Mouse (Mus musculus) heart, embryonic 12.5 days (tissue): ENCODE measurements around the gene Tmem79. TPM values are rescaled to one million over a fixed set of nuclear protein-coding genes. Genes with fewer than 3 reads are reported as not detected.
"Not testable (repeated sequence)": the region's sequence is repeated elsewhere in the genome, so short reads cannot be mapped to it uniquely, and the experiment has no call there.

Experiments
- ATAC-seq: fragments of 200-750 bp; cut with Nextera tagmentation; 2 replicates; pipeline ENCODE4 v1.8.0; 2017; ENCODE audit warnings: moderate TSS enrichment, moderate library complexity; ENCODE audit not compliant: insufficient number of reproducible peaks, low FRiP score
- H3K27ac ChIP-seq: fragments of 300-500 bp; sonication (generic); 2 replicates; pipeline ENCODE4 v1.5.1; 2016; ENCODE audit warnings: mild to moderate bottlenecking, moderate library complexity; ENCODE audit not compliant: poor library complexity, severe bottlenecking
- H3K27me3 ChIP-seq: fragments of 300-500 bp; sonication (generic); replicated peaks from 2 replicates; pipeline ENCODE4 v1.6.1; 2016; ENCODE audit warnings: mild to moderate bottlenecking, moderate library complexity
- H3K36me3 ChIP-seq: fragments of 300-500 bp; sonication (generic); 2 replicates; pipeline ENCODE4 v1.6.1; 2016; ENCODE audit warnings: mild to moderate bottlenecking, moderate library complexity
- H3K4me1 ChIP-seq: fragments of 300-500 bp; sonication (generic); replicated peaks from 2 replicates; pipeline ENCODE4 v1.6.1; 2016; ENCODE audit warnings: mild to moderate bottlenecking
- H3K4me2 ChIP-seq: fragments of 300-500 bp; sonication (generic); 2 replicates; pipeline ENCODE4 v1.6.1; 2016; ENCODE audit warnings: mild to moderate bottlenecking, moderate library complexity
- H3K4me3 ChIP-seq: fragments of 300-500 bp; sonication (generic); 2 replicates; pipeline ENCODE4 v1.5.1; 2016; ENCODE audit warnings: mild to moderate bottlenecking
- H3K9ac ChIP-seq: fragments of 300-500 bp; sonication (generic); 2 replicates; pipeline ENCODE4 v1.6.1; 2016; ENCODE audit warnings: mild to moderate bottlenecking, moderate library complexity
- H3K9me3 ChIP-seq: fragments of 300-500 bp; sonication (generic); replicated peaks from 2 replicates; pipeline ENCODE4 v1.6.1; 2016; ENCODE audit warnings: mild to moderate bottlenecking, moderate library complexity
- WGBS: fragments of 180-500 bp; shearing (Covaris S2); methylation state at CpG from one replicate; pipeline ENCODE4 v1.1.7; 2016; 5-methylcytosine and 5-hydroxymethylcytosine counted together
- polyA plus RNA-seq: library from polyadenylated mRNA; unstranded; fragments of >200 nt; fragmentation: Nextera tagmentation; extraction: Ambion mirVana; gene quantifications from 2 replicates; pipeline ENCODE4 v1.2.1, GENCODE M21; 2016

Gene Tmem79
- polyA plus RNA-seq, 1 experiment from 2014 or later, result 1.9 TPM

- H3K4me2 ChIP-seq, result peak overlapping the region; percentile 77
- peak overlapping the region; percentile 97 for H3K27ac ChIP-seq
- no peak for ATAC-seq
- no peaks in the 10 kb centered on the region for H3K9me3 ChIP-seq
- H3K4me3 ChIP-seq, result peak overlapping the region; percentile 86
- peaks cover 14% of the 10 kb centered on the region for H3K4me1 ChIP-seq
- under 1% methylated on average over 30 of the region's 30 CpGs for WGBS
- H3K36me3 ChIP-seq, result peaks cover 31% of the 10 kb centered on the region
- peak overlapping the region; percentile 93 for H3K9ac ChIP-seq
- H3K27me3 ChIP-seq, result no peaks in the 10 kb centered on the region
Observed at GRCm38 (mm10) chr3:88297321-88297851, 38.6 kb downstream of the Tmem79 start.

- Histone ChIP-seq H3K27ac (peak within 1 kb of the TSS; percentile 97), H3K9me3 (no peaks in the 10 kb centered on the region), H3K4me2 (peak within 1 kb of the TSS; percentile 77), H3K36me3 (peaks cover 26% of the 10 kb centered on the region), H3K4me3 (peak within 1 kb of the TSS; percentile 86), H3K4me1 (peaks cover 14% of the 10 kb centered on the region), H3K27me3 (no peaks in the 10 kb centered on the region), H3K9ac (peak within 1 kb of the TSS; percentile 93)
- ATAC-seq, result peak; percentile 98
- under 1% methylated on average over 44 of the region's 44 CpGs for WGBS
Observed at GRCm38 (mm10) chr3:88296561-88297318, 39.2 kb downstream of the Tmem79 start, which contains the start of the genes Tsacc and Cct3. Gene Tsacc, minus strand, starts transcription at chr3:88296999. Gene Cct3, plus strand, starts transcription at chr3:88297116.

GRCm38 (mm10) chr3:88296110-88296560, 39.8 kb downstream of the Tmem79 start:
- no peaks in the 10 kb centered on the region for H3K27me3 ChIP-seq
- peak overlapping the region; percentile 71 for H3K4me2 ChIP-seq
- no peak for ATAC-seq
- H3K4me1 ChIP-seq, result peaks cover 14% of the 10 kb centered on the region
- H3K4me3 ChIP-seq, result peak overlapping the region; percentile 86
- peaks cover 20% of the 10 kb centered on the region for H3K36me3 ChIP-seq
- peak overlapping the region; percentile 94 for H3K27ac ChIP-seq
- H3K9me3 ChIP-seq, result no peaks in the 10 kb centered on the region
- 1% methylated on average over 12 of the region's 12 CpGs for WGBS
- H3K9ac ChIP-seq, result peak overlapping the region; percentile 68

GRCm38 (mm10) chr3:88295272-88295671, 40.7 kb downstream of the Tmem79 start:
- not testable (repeated sequence) for H3K9ac ChIP-seq, ATAC-seq
- WGBS, result 77% methylated on average over 1 of the region's 1 CpGs

GRCm38 (mm10) chr3:88291970-88292369, 44.0 kb downstream of the Tmem79 start:
- no peak overlapping the region for H3K4me2 ChIP-seq
- no peaks in the 10 kb centered on the region for H3K9me3 ChIP-seq
- H3K4me3 ChIP-seq, result no peak overlapping the region
- H3K27ac ChIP-seq, result no peak overlapping the region
- H3K4me1 ChIP-seq, result peaks cover 9% of the 10 kb centered on the region; the same call in 1 of the 2 replicates
- ATAC-seq, result no peak
- H3K27me3 ChIP-seq, result no peaks in the 10 kb centered on the region
- H3K36me3 ChIP-seq, result no peaks in the 10 kb centered on the region; the same call in 1 of the 2 replicates
- 59% methylated on average over 4 of the region's 4 CpGs for WGBS
- no peak overlapping the region for H3K9ac ChIP-seq

More at GRCm38 (mm10) chr3:88295272-88295671, 40.7 kb downstream of the Tmem79 start:
- peak overlapping the region; percentile 71; the same call in 1 of the 2 replicates for H3K4me2 ChIP-seq
- not testable (repeated sequence) for H3K4me3 ChIP-seq, H3K27ac ChIP-seq, H3K27me3 ChIP-seq, H3K9me3 ChIP-seq
- H3K36me3 ChIP-seq, result peaks cover 11% of the 10 kb centered on the region
- peaks cover 14% of the 10 kb centered on the region for H3K4me1 ChIP-seq

DNA sequence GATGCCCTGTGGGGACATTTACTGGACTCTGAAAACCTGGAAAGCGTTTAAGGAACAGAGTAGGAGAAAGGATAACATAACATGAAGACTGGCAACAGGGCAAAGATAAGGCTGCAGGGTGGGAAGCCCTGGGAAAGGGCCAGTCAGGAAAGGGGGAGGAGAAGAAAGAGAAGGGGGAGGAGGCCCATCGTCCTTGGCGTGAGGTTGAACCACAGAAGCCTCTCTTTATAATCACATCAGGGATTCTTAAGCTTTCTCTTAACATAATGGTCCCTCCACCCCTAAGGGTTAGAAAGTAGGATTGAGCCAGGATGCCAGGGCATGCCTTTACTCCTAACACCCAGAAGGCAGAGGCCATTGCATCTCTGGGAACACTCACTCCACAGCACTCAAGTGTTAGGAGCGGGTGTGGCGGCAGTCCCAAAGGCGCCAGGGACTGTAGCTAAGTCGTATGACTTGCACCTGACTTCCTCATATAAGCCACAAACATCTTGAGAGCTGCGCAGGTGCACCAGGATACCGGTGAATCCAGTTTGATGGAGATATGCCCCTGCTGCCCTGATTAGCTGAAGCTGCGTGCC, 47.7 kb downstream of the Tmem79 start:
- not testable (repeated sequence) for H3K27me3 ChIP-seq, H3K4me3 ChIP-seq, H3K9me3 ChIP-seq, H3K9ac ChIP-seq, H3K4me2 ChIP-seq, H3K4me1 ChIP-seq, H3K27ac ChIP-seq, ATAC-seq
- H3K36me3 ChIP-seq, result peaks cover 17% of the 10 kb centered on the region
- WGBS, result 67% methylated on average over 10 of the region's 10 CpGs

DNA sequence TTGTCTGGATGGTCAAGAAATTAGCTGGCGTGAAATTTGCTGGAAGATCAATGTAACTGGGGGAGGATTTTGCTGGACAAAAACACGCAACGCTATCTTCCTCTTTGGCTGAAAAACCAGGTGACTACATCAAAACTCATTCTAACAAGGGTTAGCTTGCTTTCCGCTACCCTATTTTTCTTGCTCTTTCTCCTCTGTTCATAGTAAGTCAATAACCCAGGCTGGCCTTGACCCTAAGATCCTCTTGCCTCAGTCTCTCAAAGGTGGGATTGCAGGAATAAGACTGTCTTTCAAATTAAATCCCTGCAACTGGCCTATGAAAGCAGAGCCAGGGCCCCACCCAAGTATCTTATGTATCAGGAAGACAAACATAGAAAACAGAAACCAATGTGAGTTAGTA, 48.8 kb downstream of the Tmem79 start, which contains the start of gene Gm38392:
Gene Gm38392, minus strand, starts transcription at position 101 of the 400 bp plus-strand sequence.
- no peak within 1 kb of the TSS for H3K4me2 ChIP-seq
- no peak within 1 kb of the TSS for H3K4me3 ChIP-seq
- peaks cover 3% of the 10 kb centered on the region; the same call in 1 of the 2 replicates for H3K9me3 ChIP-seq
- H3K36me3 ChIP-seq, result peaks cover 17% of the 10 kb centered on the region
- no peak for ATAC-seq
- H3K27me3 ChIP-seq, result no peaks in the 10 kb centered on the region
- H3K27ac ChIP-seq, result no peak within 1 kb of the TSS
- H3K4me1 ChIP-seq, result 0 out of 2 replicates have a peak, but pooled peaks cover 4% of the 10 kb centered on the region
- H3K9ac ChIP-seq, result no peak within 1 kb of the TSS
- 94% methylated on average over 4 of the region's 4 CpGs for WGBS

- not testable (repeated sequence) for H3K9ac ChIP-seq, H3K4me2 ChIP-seq, H3K9me3 ChIP-seq, H3K27ac ChIP-seq, ATAC-seq, H3K27me3 ChIP-seq, H3K4me3 ChIP-seq, H3K4me1 ChIP-seq
- H3K36me3 ChIP-seq, result peaks cover 17% of the 10 kb centered on the region
- no CpG with 5 or more reads among the region's 2 CpGs for WGBS
Observed at GRCm38 (mm10) chr3:88285565-88285895, 50.4 kb downstream of the Tmem79 start.

DNA sequence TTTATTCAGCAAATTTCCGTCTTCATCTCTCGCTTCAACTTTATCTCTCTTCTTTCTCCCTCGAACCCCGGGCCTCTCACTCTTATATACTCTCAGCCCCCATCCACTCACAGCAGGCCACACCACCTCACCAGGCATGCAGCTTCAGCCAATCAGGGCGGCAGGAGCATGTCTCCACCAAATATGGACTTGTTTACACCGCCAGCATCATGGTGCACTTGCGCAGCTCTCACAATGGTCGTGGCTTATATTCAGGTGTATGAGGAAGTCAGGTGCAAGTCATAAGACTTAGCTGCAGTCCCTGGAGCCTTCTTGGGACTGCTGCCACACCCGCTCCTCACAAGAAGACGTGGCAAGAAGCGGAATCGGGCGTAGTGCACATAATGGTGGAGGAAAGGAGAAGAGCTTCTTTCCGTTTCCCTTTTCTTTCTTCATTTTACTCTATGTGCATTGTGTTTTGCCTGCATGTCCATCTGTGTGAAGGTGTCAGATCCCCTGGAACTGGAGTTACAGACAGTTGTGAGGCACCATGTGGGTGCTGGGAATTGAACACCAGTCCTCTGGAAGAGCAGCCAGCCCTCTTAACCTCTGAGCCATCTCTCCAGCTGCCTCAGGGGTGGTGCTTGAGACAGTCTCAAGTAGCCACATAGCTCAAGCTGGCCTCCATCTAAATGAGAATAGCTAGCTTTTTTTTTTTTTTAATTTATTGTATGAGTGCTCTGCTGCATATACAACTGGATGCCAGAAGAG, 51.0 kb downstream of the Tmem79 start:
- H3K4me3 ChIP-seq, H3K27me3 ChIP-seq, H3K4me2 ChIP-seq, H3K9ac ChIP-seq, H3K27ac ChIP-seq, ATAC-seq, H3K4me1 ChIP-seq, H3K9me3 ChIP-seq: not testable (repeated sequence)
- 93% methylated on average over 14 of the region's 14 CpGs for WGBS
- H3K36me3 ChIP-seq, result peaks cover 17% of the 10 kb centered on the region

GRCm38 (mm10) chr3:88281141-88281916, 54.6 kb downstream of the Tmem79 start:
- ATAC-seq, H3K27me3 ChIP-seq, H3K4me3 ChIP-seq, H3K9me3 ChIP-seq, H3K9ac ChIP-seq, H3K4me2 ChIP-seq, H3K27ac ChIP-seq, H3K4me1 ChIP-seq: not testable (repeated sequence)
- 65% methylated on average over 11 of the region's 11 CpGs for WGBS
- H3K36me3 ChIP-seq, result peaks cover 11% of the 10 kb centered on the region
